Mouse (Mus musculus): ENCODE measurements at regions not wholly inside any gene's neighbourhood (a gene's known extent, or its start where the extent isn't known, plus 50 kb on each side); places are given as distances from the start of the nearest gene placed in this dataset.

DNA sequence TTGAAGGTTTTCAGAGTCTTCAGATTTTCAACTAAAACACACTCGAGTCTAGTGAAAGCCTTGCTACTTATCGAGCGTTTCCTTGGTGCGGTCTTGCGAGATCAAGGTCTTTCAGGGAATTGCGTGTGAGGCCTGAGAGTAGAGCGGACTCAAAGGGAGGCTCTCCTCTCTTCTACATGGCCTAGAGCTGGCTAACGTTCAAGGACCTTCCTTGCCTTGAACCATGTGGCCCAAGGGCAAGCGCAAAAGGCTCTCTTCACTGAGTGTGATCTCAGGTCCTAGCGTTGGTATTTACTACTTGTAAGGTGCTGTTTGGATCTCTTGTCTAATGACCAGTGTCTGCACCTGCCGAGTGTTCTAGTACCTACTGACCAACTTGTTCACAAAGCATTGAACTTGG, 324.4 kb downstream of the Gm45692 start:
- TF ChIP-seq CTCF (IDR thresholded peaks at IDR 0.05; ENCODE audit: low read depth, low read length) (no peak), POLR2AphosphoS5 (IDR thresholded peaks at IDR 0.05; ENCODE audit: insufficient replicate concordance, low read depth, low read length) (no peak)
